Mouse (Mus musculus) neural tube, embryonic 15.5 days (tissue): ENCODE measurements at regions not wholly inside any gene's neighbourhood (a gene's known extent, or its start where the extent isn't known, plus 50 kb on each side); places are given as distances from the start of the nearest gene placed in this dataset.

ENCODE experiments used
- ATAC-seq: fragments of 200-750 bp; cut with Nextera tagmentation; 2 replicates; pipeline ENCODE4 v1.8.0; 2017; ENCODE audit warnings: mild to moderate bottlenecking, moderate TSS enrichment, moderate library complexity; ENCODE audit not compliant: low FRiP score
- H3K27ac ChIP-seq: fragments of 300-500 bp; sonication (generic); replicated peaks from 2 replicates; pipeline ENCODE4 v1.5.1; 2015; ENCODE audit warnings: mild to moderate bottlenecking, inconsistent platforms
- H3K27me3 ChIP-seq: fragments of 300-500 bp; sonication (generic); replicated peaks from 2 replicates; pipeline ENCODE4 v1.6.1; 2015; ENCODE audit warnings: inconsistent platforms
- H3K36me3 ChIP-seq: fragments of 300-500 bp; sonication (generic); 2 replicates; pipeline ENCODE4 v1.6.1; 2015; ENCODE audit warnings: inconsistent platforms
- H3K4me1 ChIP-seq: fragments of 300-500 bp; sonication (generic); 2 replicates; pipeline ENCODE4 v1.6.1; 2015; ENCODE audit warnings: inconsistent platforms
- H3K4me2 ChIP-seq: fragments of 300-500 bp; sonication (generic); 2 replicates; pipeline ENCODE4 v1.6.1; 2015; ENCODE audit warnings: inconsistent platforms, mild to moderate bottlenecking, moderate library complexity
- H3K4me3 ChIP-seq: fragments of 300-500 bp; sonication (generic); replicated peaks from 2 replicates; pipeline ENCODE4 v1.5.1; 2015; ENCODE audit warnings: mild to moderate bottlenecking, inconsistent platforms
- H3K9ac ChIP-seq: fragments of 300-500 bp; sonication (generic); replicated peaks from 2 replicates; pipeline ENCODE4 v1.6.1; 2015; ENCODE audit warnings: mild to moderate bottlenecking, inconsistent platforms
- H3K9me3 ChIP-seq: fragments of 300-500 bp; sonication (generic); replicated peaks from 2 replicates; pipeline ENCODE4 v1.6.1; 2016; ENCODE audit warnings: inconsistent platforms
- WGBS: fragments of 180-500 bp; shearing (Covaris S2); methylation state at CpG from one replicate; pipeline ENCODE4 v1.1.7; 2015; ENCODE audit warnings: mixed read lengths; 5-methylcytosine and 5-hydroxymethylcytosine counted together

DNA sequence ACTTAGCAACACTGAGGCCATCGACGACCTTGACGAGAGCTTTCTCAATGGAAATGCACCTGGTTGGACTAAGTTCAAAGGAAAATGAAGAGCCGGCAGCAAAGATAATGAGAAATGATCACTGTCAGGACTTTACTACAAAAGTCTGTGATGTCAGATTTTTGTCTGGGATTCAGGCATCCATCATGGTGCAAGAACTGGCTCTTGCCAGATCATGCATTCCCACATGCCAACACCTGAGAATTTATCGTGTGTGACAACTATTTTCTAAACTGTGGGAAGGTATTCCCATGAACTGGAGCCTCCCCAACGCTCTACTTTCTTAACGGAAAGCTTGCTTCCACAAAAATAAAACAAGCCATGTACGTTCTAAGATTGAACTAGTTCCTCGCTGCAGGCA lies 58.1 kb downstream of the Irx6 start:
- H3K9ac ChIP-seq: no peak overlapping the region
- H3K4me1 ChIP-seq: peaks cover 3% of the 10 kb centered on the region; the same call in 1 of the 2 replicates
- no peak overlapping the region for H3K4me3 ChIP-seq
- no peak overlapping the region for H3K4me2 ChIP-seq
- H3K27me3 ChIP-seq: peaks cover 4% of the 10 kb centered on the region
- 92% methylated on average over 9 of the region's 9 CpGs for WGBS
- no peaks in the 10 kb centered on the region for H3K9me3 ChIP-seq
- no peak overlapping the region for H3K27ac ChIP-seq
- H3K36me3 ChIP-seq: no peaks in the 10 kb centered on the region
- ATAC-seq: no peak

DNA sequence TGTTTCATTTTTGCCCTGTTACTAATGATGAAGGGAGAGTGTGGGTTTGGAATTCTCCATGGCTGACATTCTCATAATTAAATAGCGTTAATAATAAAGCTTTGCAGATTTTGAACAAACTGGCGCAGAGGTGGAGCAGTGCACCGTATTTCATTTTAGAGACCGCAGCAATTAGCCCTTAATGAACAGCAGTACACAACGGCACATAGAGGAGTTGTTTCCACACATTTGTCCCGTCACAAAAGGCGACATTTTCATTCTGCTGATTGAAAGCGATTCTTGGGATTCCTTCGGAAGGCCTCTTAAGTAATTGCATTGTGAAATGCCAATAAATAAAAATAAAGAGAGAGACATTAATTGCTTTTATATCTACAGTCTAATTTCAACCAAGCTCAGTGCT lies 61.6 kb downstream of the Irx6 start:
- no peaks in the 10 kb centered on the region for H3K9me3 ChIP-seq
- 0 out of 2 replicates have a peak, but pooled peaks cover 4% of the 10 kb centered on the region for H3K4me1 ChIP-seq
- peaks cover 11% of the 10 kb centered on the region; the same call in 1 of the 2 replicates for H3K27me3 ChIP-seq
- H3K36me3 ChIP-seq: no peaks in the 10 kb centered on the region
- no peak overlapping the region for H3K9ac ChIP-seq
- no peak for ATAC-seq
- H3K4me2 ChIP-seq: no peak overlapping the region
- WGBS: 34% methylated on average over 9 of the region's 9 CpGs
- no peak overlapping the region for H3K4me3 ChIP-seq
- H3K27ac ChIP-seq: no peak overlapping the region

DNA sequence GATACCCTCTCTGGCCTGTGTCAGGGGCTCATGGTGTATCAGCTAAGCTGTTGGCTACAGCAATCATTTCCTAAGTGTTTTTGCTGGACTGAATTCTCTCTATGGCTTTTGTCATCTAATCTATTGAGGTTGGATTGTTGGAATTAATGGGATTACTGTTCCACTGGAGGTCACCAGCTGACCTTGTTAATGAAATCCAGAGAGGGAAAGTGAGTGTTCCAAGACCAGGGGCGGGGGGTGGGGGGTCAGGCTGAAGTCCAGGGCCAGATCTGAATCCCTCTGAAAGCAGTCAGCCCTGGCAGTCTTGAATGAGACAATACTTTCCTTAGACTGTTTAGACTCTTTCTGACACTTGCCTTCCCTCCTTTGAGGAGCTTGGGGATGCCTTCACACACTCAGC lies 64.0 kb downstream of the Irx6 start:
- Histone ChIP-seq H3K36me3 (no peaks in the 10 kb centered on the region), H3K9me3 (no peaks in the 10 kb centered on the region), H3K4me1 (peaks cover 8% of the 10 kb centered on the region; the same call in 1 of the 2 replicates), H3K4me3 (no peak overlapping the region), H3K27me3 (peaks cover 29% of the 10 kb centered on the region; the same call in 1 of the 2 replicates), H3K27ac (no peak overlapping the region), H3K4me2 (no peak overlapping the region), H3K9ac (no peak overlapping the region)
- no peak for ATAC-seq
- 33% methylated on average over 1 of the region's 1 CpGs for WGBS

DNA sequence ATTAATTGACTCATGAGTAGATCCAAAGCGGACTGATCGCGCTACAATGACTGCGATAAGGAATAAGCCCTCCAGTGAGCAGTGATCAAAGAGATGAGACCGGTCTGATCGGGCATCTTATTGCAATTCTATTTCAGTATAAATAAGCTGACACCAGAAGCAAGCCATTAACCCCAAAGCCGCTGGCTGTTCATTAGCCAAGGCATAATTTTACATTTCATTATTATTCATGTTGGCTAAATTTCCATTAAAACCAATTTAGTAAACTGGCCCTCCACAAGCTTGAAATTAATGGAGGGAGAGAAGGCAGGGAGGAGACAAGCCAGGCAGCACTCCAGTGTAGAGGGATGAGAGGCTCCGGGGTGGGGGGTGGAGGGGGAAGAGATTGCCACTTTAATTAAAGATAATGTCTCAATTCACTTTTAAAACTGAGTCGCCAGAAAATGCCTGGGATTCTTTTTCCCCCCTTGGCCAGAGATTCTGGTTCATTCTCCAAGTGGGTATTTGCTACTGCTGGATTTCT lies 66.3 kb downstream of the Irx6 start:
- peaks cover 11% of the 10 kb centered on the region; the same call in 1 of the 2 replicates for H3K4me1 ChIP-seq
- H3K4me3 ChIP-seq: no peak overlapping the region
- no peak overlapping the region for H3K9ac ChIP-seq
- H3K9me3 ChIP-seq: no peaks in the 10 kb centered on the region
- H3K4me2 ChIP-seq: no peak overlapping the region
- peaks cover 38% of the 10 kb centered on the region; the same call in 1 of the 2 replicates for H3K27me3 ChIP-seq
- no peak overlapping the region for H3K27ac ChIP-seq
- 52% methylated on average over 9 of the region's 9 CpGs for WGBS
- no peak for ATAC-seq
- no peaks in the 10 kb centered on the region for H3K36me3 ChIP-seq

DNA sequence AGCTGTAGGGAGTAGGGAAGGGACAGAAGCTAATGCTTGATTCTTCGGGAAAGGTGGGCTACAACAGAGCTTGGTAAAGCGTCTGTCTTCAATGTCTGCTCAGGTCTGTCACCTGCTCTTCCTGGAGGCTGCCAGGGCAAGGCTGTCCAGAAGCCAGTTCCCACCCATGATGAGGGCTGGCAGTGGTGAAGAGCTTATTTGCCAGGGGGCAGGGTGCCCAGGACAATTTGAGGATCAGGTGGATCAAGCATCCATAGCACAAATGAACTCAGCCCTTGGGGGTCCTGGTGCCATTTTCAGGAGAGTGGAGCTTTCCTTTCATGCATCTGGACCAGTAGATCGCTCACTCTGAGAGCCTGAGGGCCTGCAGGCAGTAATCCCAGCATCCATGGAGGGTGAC lies 67.7 kb downstream of the Irx6 start:
- H3K27ac ChIP-seq: no peak overlapping the region
- H3K9ac ChIP-seq: no peak overlapping the region
- H3K4me3 ChIP-seq: no peak overlapping the region
- no peak for ATAC-seq
- H3K4me1 ChIP-seq: peaks cover 11% of the 10 kb centered on the region; the same call in 1 of the 2 replicates
- H3K36me3 ChIP-seq: no peaks in the 10 kb centered on the region
- H3K27me3 ChIP-seq: peaks cover 38% of the 10 kb centered on the region; the same call in 1 of the 2 replicates
- no peaks in the 10 kb centered on the region for H3K9me3 ChIP-seq
- WGBS: 83% methylated on average over 3 of the region's 3 CpGs
- no peak overlapping the region for H3K4me2 ChIP-seq

DNA sequence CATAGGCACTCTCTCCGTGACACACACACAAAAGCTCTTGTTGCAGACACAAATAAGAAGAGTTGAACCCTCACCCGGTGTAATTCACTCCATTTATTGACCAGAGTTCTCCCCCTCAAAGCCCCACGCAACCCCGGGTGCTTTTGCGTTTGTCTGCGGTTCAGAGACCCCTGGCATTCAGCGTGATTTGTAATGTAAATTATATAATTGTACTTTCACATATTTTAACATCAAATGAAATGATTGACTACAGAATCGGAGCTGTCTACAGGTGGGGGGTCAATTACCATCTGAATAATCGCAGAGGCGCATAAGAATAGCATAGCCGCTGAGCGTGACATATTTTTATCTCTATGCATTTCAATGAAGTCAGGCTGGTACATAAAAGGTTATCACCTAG lies 69.0 kb downstream of the Irx6 start:
- H3K9me3 ChIP-seq: no peaks in the 10 kb centered on the region
- H3K27ac ChIP-seq: no peak overlapping the region
- no peaks in the 10 kb centered on the region for H3K36me3 ChIP-seq
- no peak for ATAC-seq
- 17% methylated on average over 12 of the region's 12 CpGs for WGBS
- peaks cover 11% of the 10 kb centered on the region; the same call in 1 of the 2 replicates for H3K4me1 ChIP-seq
- H3K4me2 ChIP-seq: no peak overlapping the region
- H3K9ac ChIP-seq: no peak overlapping the region
- no peak overlapping the region for H3K4me3 ChIP-seq
- H3K27me3 ChIP-seq: peaks cover 35% of the 10 kb centered on the region; the same call in 1 of the 2 replicates

DNA sequence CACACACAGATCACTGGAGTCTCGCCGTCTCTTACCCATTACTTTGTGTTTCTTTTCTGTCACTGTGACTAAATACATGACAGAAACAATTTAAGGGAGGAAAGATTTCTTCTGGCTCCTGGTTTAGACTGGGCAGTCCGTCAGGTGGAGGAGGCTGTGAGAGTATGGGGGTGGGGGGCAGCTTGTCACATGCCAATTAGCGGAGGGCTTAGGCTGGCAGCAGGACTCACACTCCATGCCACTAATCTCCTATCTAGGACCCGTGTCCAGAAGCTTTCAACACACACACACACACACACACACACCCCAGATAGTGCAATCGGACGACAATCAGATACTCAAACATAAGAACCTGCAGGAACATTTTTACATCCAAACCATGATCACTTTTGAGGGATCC lies 73.0 kb downstream of the Irx6 start:
- H3K36me3 ChIP-seq: no peaks in the 10 kb centered on the region
- no peak overlapping the region for H3K4me2 ChIP-seq
- 74% methylated on average over 7 of the region's 7 CpGs for WGBS
- H3K4me3 ChIP-seq: no peak overlapping the region
- no peak overlapping the region for H3K27ac ChIP-seq
- H3K9ac ChIP-seq: no peak overlapping the region
- H3K27me3 ChIP-seq: peaks cover 18% of the 10 kb centered on the region; the same call in 1 of the 2 replicates
- peaks cover 7% of the 10 kb centered on the region; the same call in 1 of the 2 replicates for H3K4me1 ChIP-seq
- ATAC-seq: no peak
- no peaks in the 10 kb centered on the region for H3K9me3 ChIP-seq

DNA sequence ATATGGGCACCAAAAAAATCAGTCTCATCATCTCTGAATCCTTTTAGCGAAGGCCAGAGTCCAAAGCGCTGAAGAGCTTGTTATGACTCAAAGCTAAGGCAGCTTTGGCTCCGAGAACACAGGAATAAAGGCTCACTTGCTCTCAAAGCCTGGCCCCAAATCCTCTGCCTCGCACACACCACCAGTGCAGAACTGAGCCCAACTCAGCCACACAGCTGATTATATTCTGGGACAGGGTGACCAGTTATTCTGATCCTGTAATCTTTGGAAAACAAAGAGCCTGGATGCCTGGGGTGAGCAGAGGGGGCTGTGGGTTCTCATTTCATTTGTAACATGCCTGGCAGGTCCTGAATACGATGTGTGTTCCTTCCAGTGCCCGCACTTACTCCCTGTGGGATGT lies 73.9 kb downstream of the Irx6 start:
- Histone ChIP-seq H3K4me3 (no peak overlapping the region), H3K27ac (no peak overlapping the region), H3K9me3 (no peaks in the 10 kb centered on the region), H3K4me2 (no peak overlapping the region), H3K9ac (no peak overlapping the region), H3K4me1 (peaks cover 5% of the 10 kb centered on the region; the same call in 1 of the 2 replicates), H3K27me3 (peaks cover 10% of the 10 kb centered on the region; the same call in 1 of the 2 replicates), H3K36me3 (no peaks in the 10 kb centered on the region)
- 72% methylated on average over 6 of the region's 6 CpGs for WGBS
- no peak for ATAC-seq

DNA sequence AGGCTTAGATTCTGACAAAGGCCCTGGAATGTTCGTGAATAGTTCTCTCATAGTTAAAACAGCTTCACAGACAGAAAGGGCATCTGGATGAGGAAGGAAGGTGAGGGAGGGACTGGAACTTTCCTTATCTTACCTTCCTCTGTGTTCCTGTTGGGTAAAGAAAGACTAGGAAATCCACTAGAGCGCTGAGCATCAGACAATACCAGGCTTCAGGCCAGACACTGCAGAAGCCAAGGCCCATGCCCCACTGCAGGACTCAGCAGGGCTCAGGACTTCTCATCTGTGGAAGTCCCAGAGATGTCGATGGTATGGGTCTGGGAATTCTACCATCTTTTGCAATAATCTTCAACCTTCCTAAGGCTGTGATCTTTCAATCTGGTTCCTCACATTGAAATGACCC lies 67.2 kb upstream of the Mmp2 start:
- Histone ChIP-seq H3K4me2 (no peak overlapping the region), H3K9ac (no peak overlapping the region), H3K36me3 (no peaks in the 10 kb centered on the region), H3K27me3 (0 out of 2 replicates have a peak, but pooled peaks cover 7% of the 10 kb centered on the region), H3K27ac (no peak overlapping the region), H3K4me1 (peaks cover 4% of the 10 kb centered on the region; the same call in 1 of the 2 replicates), H3K9me3 (no peaks in the 10 kb centered on the region), H3K4me3 (no peak overlapping the region)
- 92% methylated on average over 3 of the region's 3 CpGs for WGBS
- ATAC-seq: no peak

DNA sequence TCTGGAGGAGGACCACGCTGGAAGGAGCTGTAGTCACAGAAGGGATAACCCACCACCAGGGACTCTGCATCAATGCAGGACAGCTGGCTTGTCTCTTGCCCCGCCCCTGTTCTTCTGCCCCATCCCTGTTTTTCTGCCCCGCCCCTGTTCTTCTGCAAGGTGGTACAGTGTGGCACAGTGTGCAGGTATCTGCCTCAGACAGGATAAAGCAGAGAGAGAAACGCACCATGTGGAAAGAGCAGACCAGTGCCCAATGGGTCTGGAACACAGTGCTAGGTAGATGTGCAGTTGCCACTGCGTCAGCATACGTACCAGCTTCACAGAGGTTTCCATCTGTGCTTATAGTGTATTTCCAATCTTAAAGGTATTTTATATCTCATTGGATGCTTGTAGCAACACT lies 66.2 kb upstream of the Mmp2 start:
- Histone ChIP-seq H3K27me3 (0 out of 2 replicates have a peak, but pooled peaks cover 7% of the 10 kb centered on the region), H3K4me1 (peaks cover 4% of the 10 kb centered on the region; the same call in 1 of the 2 replicates), H3K36me3 (no peaks in the 10 kb centered on the region), H3K27ac (no peak overlapping the region), H3K4me2 (no peak overlapping the region), H3K4me3 (no peak overlapping the region), H3K9me3 (no peaks in the 10 kb centered on the region), H3K9ac (no peak overlapping the region)
- no peak for ATAC-seq
- WGBS: 98% methylated on average over 6 of the region's 6 CpGs

DNA sequence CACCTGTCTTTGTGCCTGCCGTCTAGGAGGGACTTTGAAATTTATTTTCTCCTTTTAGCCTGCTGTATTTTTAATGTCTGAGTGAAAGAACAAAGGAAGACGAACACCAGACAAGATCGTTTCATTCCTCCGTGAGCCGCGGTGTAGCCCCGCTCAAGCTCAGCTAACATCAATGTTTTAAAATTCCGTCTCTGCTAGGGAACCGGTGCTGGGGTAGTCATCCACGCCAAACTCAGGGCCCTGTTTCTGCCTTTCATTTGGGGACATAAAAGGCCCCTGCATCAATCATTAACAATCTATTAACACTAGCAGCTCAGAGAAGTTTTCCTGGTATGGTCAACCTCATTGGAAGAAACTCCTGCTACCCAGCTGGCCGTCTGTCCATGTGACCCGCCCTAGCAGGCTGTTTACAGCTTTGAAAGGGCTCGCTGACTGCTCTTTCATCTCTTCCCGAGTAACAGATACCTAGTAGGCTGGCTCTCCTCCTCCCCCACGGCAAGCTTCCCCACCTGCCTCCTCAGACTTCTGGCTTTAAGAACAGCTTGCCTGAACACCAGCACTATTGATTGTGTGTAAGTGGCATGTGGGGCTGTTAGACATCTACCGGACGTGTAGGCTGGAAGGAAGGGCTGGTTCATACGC lies 65.0 kb upstream of the Mmp2 start:
- peaks cover 4% of the 10 kb centered on the region; the same call in 1 of the 2 replicates for H3K4me1 ChIP-seq
- 0 out of 2 replicates have a peak, but pooled peaks cover 7% of the 10 kb centered on the region for H3K27me3 ChIP-seq
- H3K4me3 ChIP-seq: no peak overlapping the region
- 10% methylated on average over 18 of the region's 18 CpGs for WGBS
- H3K4me2 ChIP-seq: peak overlapping the region; percentile 13; the same call in 1 of the 2 replicates
- no peak overlapping the region for H3K9ac ChIP-seq
- no peak overlapping the region for H3K27ac ChIP-seq
- ATAC-seq: no peak
- no peaks in the 10 kb centered on the region for H3K36me3 ChIP-seq
- no peaks in the 10 kb centered on the region for H3K9me3 ChIP-seq
